Comparison of ENCODE assay signal across 28 mouse cellular contexts in the genomic region with DNA sequence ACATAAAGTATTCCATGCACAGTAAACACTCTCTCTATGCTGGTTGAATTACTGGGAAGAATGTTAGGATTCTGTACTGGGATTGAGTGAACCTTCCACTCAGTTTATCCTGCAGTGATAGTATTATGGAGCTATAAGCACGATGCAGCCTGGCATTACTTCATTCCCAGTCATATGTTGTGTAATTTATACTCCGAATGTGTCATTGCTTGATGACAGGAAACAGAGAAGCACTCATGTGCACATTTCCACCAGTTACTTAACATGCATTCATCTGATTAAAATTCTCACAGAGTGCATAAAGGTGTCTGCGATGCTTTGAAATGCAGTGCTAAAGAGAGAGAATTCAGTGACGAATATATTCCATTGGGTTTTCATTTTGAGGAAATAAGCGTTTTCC.
"Had no signal": no experiment of that assay in that cellular context is flagged by ENCODE, and none has a peak within 500 bp of the region (broad histone marks: within the 10 kb centered on the region; RNA-seq: fewer than 3 reads in every experiment).

No protein-coding gene starts in this region.

- H3K9me3 ChIP-seq: heart, embryonic 10.5 days; heart, embryonic 12.5 days; hindbrain, embryonic 10.5 days; hindbrain, embryonic 12.5 days; intestine, embryonic 15.5 days; limb, embryonic 10.5 days; limb, embryonic 12.5 days; liver, embryonic 13.5 days; liver, embryonic 15.5 days had no signal

- H3K4me2 ChIP-seq: heart, embryonic 12.5 days; hindbrain, embryonic 12.5 days; hindbrain, embryonic 14.5 days; intestine, embryonic 15.5 days; limb, embryonic 12.5 days; liver, embryonic 11.5 days; liver, embryonic 13.5 days; liver, embryonic 15.5 days had no signal

- DNase-seq: gastrocnemius, adult 2 months; gastrocnemius, postnatal 10 days; gastrocnemius, postnatal 25 days; heart, adult 18-20 months; heart, postnatal 10 days; heart, postnatal 4 days; kidney, adult 18-20 months; kidney, adult 8-10 months; kidney, postnatal 10 days; kidney, postnatal 25 days; kidney, postnatal 4 days; liver; liver, embryonic 13.5 days had no signal

- H3K9ac ChIP-seq: heart, embryonic 12.5 days; hindbrain, embryonic 12.5 days; hindbrain, embryonic 14.5 days; intestine, embryonic 15.5 days; limb, embryonic 12.5 days; liver, embryonic 13.5 days; liver, embryonic 15.5 days had no signal

- H3K27ac ChIP-seq: gastrocnemius, adult 2 months; heart, embryonic 10.5 days; hindbrain, embryonic 10.5 days; hindbrain, embryonic 12.5 days; hindbrain, embryonic 14.5 days; intestine, embryonic 15.5 days; layer of hippocampus, adult 2 months; left cerebral cortex, adult 2 months; limb, embryonic 10.5 days; limb, embryonic 12.5 days; liver, embryonic 13.5 days; liver, embryonic 15.5 days had no signal

- ATAC-seq: hindbrain, embryonic 16.5 days; inflammation-experienced regulatory T-cells, adult 6 months; intestine, embryonic 15.5 days; intestine, postnatal 0 days had no signal

- H3K27me3 ChIP-seq: heart, embryonic 12.5 days; hindbrain, embryonic 12.5 days; intestine, embryonic 15.5 days; limb, embryonic 12.5 days; liver, embryonic 13.5 days; liver, embryonic 15.5 days had no signal

- H3K4me3 ChIP-seq: gastrocnemius, adult 2 months; heart, embryonic 10.5 days; heart, embryonic 12.5 days; hindbrain, embryonic 10.5 days; hindbrain, embryonic 12.5 days; intestine, embryonic 15.5 days; layer of hippocampus, adult 2 months; left cerebral cortex, adult 2 months; limb, embryonic 10.5 days; limb, embryonic 12.5 days; liver, embryonic 13.5 days; liver, embryonic 15.5 days had no signal

- H3K4me1 ChIP-seq: heart, embryonic 10.5 days; heart, embryonic 12.5 days; hindbrain, embryonic 10.5 days; hindbrain, embryonic 12.5 days; intestine, embryonic 15.5 days; limb, embryonic 10.5 days; limb, embryonic 12.5 days; liver, embryonic 13.5 days; liver, embryonic 15.5 days had no signal

- H3K36me3 ChIP-seq: heart, embryonic 10.5 days; heart, embryonic 12.5 days; hindbrain, embryonic 10.5 days; hindbrain, embryonic 12.5 days; intestine, embryonic 15.5 days; limb, embryonic 10.5 days; limb, embryonic 12.5 days; liver, embryonic 13.5 days; liver, embryonic 15.5 days had no signal
